In genomic region chr10:115406393-115406792, GRCm38 (mm10) we compare ENCODE assay signal across 8 mouse cellular contexts. TPM values are rescaled to one million over a fixed set of nuclear protein-coding genes. Genes with fewer than 3 reads are reported as not detected.
DNase-seq lines count a peak whose midpoint lies in the region; ATAC-seq and TF ChIP-seq lines count a peak whose summit lies in the region.

No protein-coding gene starts in this region.

- H3K4me3 ChIP-seq in heart, embryonic 12.5 days, result no peak overlapping the region
- no peak overlapping the region for H3K4me3 ChIP-seq in gastrocnemius, adult 2 months

- peak; percentile 43 to 72 for DNase-seq in heart, postnatal 10 days
- DNase-seq in Muller cell, postnatal 12 days (ENCODE audit: inconsistent ontology term), result peak; percentile 54
- peak; percentile 72 to 78 for DNase-seq in cerebellum, postnatal 14 days
- peak; percentile 48 for DNase-seq in gastrocnemius, adult 2 months
- DNase-seq in layer of hippocampus, adult 9-11 months, result peak; percentile 18
- peak; percentile 77 for DNase-seq in splenic B cell, adult 2 months (ENCODE audit: low read depth, low spot score)

- no peaks in the 10 kb centered on the region for H3K27me3 ChIP-seq in heart, embryonic 12.5 days (replicated peaks)
- no peaks in the 10 kb centered on the region for H3K27me3 ChIP-seq in splenic B cell, adult 2 months (ENCODE audit: control insufficient read depth, insufficient read depth, low read length, poor library complexity, severe bottlenecking)

- H3K9ac ChIP-seq in heart, embryonic 12.5 days, result no peak overlapping the region

- peak; percentile 79 for TF ChIP-seq CTCF in gastrocnemius, adult 2 months (IDR thresholded peaks at IDR 0.05)

- H3K36me3 ChIP-seq in heart, embryonic 12.5 days, result peaks cover 62% of the 10 kb centered on the region
- H3K36me3 ChIP-seq in splenic B cell, adult 2 months (ENCODE audit: control insufficient read depth, insufficient read depth, low read length, poor library complexity, severe bottlenecking), result peaks cover 20% of the 10 kb centered on the region

- ATAC-seq in heart, embryonic 12.5 days (ENCODE audit: insufficient number of reproducible peaks, low FRiP score), result no peak
- ATAC-seq in megakaryocyte, adult 5-6 weeks (ENCODE audit: poor library complexity, severe bottlenecking), result peak; percentile 71

- no peaks in the 10 kb centered on the region for H3K4me1 ChIP-seq in heart, embryonic 12.5 days (replicated peaks)

- no peak overlapping the region for H3K27ac ChIP-seq in heart, embryonic 12.5 days (ENCODE audit: poor library complexity, severe bottlenecking)
- H3K27ac ChIP-seq in gastrocnemius, adult 2 months, result no peak overlapping the region

- no peaks in the 10 kb centered on the region for H3K9me3 ChIP-seq in heart, embryonic 12.5 days (replicated peaks)

- 72% methylated on average over 6 of the region's 6 CpGs for WGBS in heart, embryonic 12.5 days

- intact Hi-C loops in heart, postnatal 10 days (cut with DNase I), result loop anchor here (5.0 kb wide), 1 partner anchor 211 kb away; no protein-coding TSS in a partner anchor
- intact Hi-C loops in gastrocnemius, adult 2 months (cut with DNase I), result loop anchor here (5.0 kb wide), 2 partner anchors 189 to 211 kb away; no protein-coding TSS in a partner anchor

- H3K4me2 ChIP-seq in heart, embryonic 12.5 days, result no peak overlapping the region

RNA-seq across cellular contexts. Expression of gene Zfc3h1, which starts 21.6 kb away (rescaled TPM):
- total RNA-seq in heart, postnatal 10 days (2021), result 10 to 100 TPM; 23.4 to 24.5 TPM
- polyA plus RNA-seq in heart, embryonic 12.5 days (2016; fragmentation: Nextera tagmentation; extraction: Ambion mirVana), result 18.8 and 19.5 TPM in 2 replicates
- 10 to 100 TPM; 13.0 to 14.5 TPM for total RNA-seq in gastrocnemius, adult 2 months (2021)
- 56.7 and 65.8 TPM in 2 replicates for total RNA-seq in megakaryocyte, adult 5-6 weeks (2015)
- total RNA-seq in megakaryocyte, adult 5-6 weeks (2017), result 46.7 and 47.7 TPM in 2 replicates

RNA-seq across cellular contexts. Expression of gene Thap2, which starts 22.1 kb away (rescaled TPM):
- total RNA-seq in heart, postnatal 10 days (2021), result 1 to 10 TPM; 6.5 to 8.2 TPM
- 16.2 and 18.2 TPM in 2 replicates for polyA plus RNA-seq in heart, embryonic 12.5 days (2016; fragmentation: Nextera tagmentation; extraction: Ambion mirVana)
- 10 to 100 TPM in 1 of 2 experiments, 1 to 10 TPM in 1; 5.3 to 11.1 TPM for total RNA-seq in gastrocnemius, adult 2 months (2021)
- total RNA-seq in megakaryocyte, adult 5-6 weeks (2015), result 5.5 and 5.8 TPM in 2 replicates
- total RNA-seq in megakaryocyte, adult 5-6 weeks (2017), result 5.6 and 5.7 TPM in 2 replicates

RNA-seq across cellular contexts. Expression of gene Tmem19, which starts 44.1 kb away (rescaled TPM):
- total RNA-seq in heart, postnatal 10 days (2021), result 10 to 100 TPM; 16.0 to 20.7 TPM
- 22.9 and 24.1 TPM in 2 replicates for polyA plus RNA-seq in heart, embryonic 12.5 days (2016; fragmentation: Nextera tagmentation; extraction: Ambion mirVana)
- total RNA-seq in gastrocnemius, adult 2 months (2021), result 10 to 100 TPM; 11.6 to 17.4 TPM
- 16.6 and 22.8 TPM in 2 replicates for total RNA-seq in megakaryocyte, adult 5-6 weeks (2015)
- total RNA-seq in megakaryocyte, adult 5-6 weeks (2017), result 20.2 and 25.6 TPM in 2 replicates

Comparison
In these comparisons a context has a peak if more than half of its experiments do, and no peak if none do; other contexts are left out.
1. DNase-seq: peak in every context shown above with its lines; median percentile 77 in splenic B cell, adult 2 months; 75 in cerebellum, postnatal 14 days; 58 in heart, postnatal 10 days; 54 in Muller cell, postnatal 12 days; 48 in gastrocnemius, adult 2 months; 18 in layer of hippocampus, adult 9-11 months.